Mouse (Mus musculus) frontal cortex, adult (tissue): ENCODE data around the gene Procr.
A peak's percentile ranks its signal among the peaks of the same experiment; 100 is the strongest.
"Not testable (repeated sequence)": the region's sequence is repeated elsewhere in the genome, so short reads cannot be mapped to it uniquely, and the experiment has no call there.

Source experiments
- ATAC-seq: cut with Nextera tagmentation; 2 replicates; pipeline ENCODE4 v1.9.2; 2017; ENCODE audit warnings: mild to moderate bottlenecking, moderate library complexity, mixed read lengths; ENCODE audit not compliant: low TSS enrichment

Gene Procr

GRCm38 (mm10) chr2:155751014-155751786, at the start of gene Procr:
Gene Procr (plus strand): TSS chr2:155751117.
- ATAC-seq: no peak; the same call in 1 of the 2 replicates

DNA sequence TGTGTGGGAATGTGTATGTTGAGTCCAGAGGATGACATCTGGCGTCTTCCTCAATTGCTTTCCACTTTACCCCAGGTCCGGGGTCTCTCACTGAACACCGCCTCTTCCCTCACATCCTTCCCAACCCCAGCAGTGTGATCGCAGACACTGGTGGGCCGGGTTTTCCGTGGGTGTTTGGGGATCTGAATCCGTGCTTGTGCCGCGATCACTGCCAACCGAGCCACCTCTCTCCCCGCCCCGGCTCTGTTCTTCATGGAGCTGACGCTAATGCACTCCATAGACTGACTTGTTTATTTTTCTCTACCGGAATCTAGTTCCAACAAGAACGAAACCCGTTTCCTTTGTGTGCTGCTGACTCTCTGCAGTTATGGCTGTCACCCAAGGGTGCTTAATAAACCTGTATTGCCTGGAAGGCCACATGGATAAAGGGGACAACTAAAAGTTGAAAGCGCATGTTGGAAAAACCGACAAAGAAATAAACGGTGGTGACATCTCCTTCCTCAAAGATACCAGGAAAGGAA, 49.5 kb upstream of the Procr start:
- ATAC-seq: peak; percentile 59; the same call in 1 of the 2 replicates

DNA sequence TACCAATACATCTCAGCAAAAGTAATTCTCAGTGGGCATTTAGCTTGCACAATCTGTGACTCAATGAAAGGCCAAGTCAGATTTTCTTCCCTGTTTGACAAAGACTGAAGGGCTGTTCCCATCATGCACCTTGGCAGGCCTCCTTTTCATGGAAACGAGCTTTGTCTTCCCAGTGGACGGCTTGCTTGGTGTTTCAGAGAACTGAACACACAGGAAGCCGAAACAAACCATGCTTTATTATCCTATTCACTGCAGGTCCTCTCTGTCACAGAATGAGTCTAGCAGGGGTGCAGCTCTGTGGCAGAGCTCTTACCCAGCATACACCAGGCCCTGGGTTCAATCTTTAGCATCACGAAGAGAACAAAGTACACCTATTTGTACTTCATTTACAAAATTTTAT, 47.3 kb upstream of the Procr start:
- ATAC-seq: no peak

- ATAC-seq: peak; percentile 41; the same call in 1 of the 2 replicates
Measured at GRCm38 (mm10) chr2:155707251-155707650, 43.7 kb upstream of the Procr start.

GRCm38 (mm10) chr2:155710557-155710956, 40.4 kb upstream of the Procr start:
- ATAC-seq: no peak

DNA sequence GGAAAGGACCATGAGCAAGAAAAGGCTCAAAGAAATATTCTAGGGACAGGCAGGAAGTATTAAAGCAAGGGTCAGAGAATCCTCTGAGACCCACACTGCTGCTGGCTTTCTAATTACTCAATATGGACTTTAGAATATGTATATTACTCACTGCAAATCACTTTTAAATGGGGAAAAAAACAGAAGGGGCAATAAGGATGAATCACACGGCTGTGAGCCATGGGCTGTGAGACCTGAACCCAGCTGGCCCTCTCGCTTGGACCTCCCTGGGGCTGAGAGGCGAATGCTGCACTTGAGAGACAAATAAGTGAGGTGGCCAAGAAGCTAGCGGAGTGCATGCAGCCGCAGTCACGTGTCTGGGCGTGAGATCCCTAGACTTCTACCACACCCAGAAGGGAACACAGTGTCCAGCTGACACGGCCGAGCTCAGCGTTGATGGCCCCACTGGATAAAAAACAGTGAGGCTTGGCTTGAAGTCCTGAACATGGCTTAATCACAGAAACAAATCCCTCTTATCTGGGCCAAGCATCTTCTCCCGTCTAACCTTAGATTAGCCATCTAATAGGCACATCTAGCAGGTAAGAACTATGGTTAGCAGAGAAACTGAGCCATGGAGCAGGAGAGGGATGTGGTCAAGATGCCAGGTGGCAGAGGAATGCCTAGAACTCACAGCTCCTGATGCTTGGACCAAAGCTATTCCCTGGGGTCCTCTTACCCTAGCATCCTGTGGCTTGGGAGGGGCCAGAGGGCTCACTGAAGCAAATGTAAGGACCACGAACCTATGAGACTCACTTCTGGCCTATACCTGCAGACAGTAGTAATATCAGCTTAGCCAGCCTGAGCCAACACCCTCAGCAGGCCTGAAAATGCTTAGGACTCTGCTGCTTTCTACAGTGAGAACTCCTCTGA, 33.6 kb upstream of the Procr start:
- no peak for ATAC-seq

DNA sequence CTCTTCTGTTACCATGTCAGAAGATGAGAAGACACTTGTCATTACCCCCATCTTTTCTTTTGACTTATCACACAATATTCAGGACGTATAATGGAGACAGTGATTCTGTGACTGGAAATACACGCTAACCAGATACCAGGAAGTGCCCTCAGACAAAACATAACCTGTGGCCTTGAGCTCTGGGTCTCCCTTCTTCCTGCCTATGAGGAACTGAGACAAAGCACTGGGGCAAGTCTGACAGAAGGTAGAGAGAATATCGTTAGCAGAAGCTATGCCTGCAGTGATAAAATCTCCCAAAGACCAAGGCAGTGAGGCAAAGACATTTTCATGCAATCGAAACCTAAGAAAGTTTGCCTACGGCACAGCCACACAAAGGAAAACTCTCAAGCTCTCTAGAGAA, 30.3 kb upstream of the Procr start:
- ATAC-seq: no peak

DNA sequence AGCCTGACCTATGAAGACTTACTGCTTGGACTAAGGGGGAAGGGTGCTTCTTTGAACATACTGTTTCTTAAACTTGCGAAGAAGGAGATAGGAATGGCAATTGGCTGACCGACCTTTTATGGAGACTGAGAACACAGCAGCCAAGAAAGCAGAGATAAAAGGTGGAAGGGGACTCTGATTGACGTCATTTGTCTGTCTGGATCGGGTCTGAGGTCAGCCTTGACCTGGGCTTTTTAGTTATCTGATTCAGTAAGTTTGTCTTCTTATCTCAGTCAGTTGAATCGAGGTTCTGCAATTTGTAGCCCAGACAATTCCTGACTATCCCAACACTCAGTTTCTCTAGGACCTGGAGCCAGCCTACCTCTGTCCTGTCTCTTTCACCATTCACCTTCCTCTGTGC, 26.9 kb upstream of the Procr start:
- no peak for ATAC-seq

DNA sequence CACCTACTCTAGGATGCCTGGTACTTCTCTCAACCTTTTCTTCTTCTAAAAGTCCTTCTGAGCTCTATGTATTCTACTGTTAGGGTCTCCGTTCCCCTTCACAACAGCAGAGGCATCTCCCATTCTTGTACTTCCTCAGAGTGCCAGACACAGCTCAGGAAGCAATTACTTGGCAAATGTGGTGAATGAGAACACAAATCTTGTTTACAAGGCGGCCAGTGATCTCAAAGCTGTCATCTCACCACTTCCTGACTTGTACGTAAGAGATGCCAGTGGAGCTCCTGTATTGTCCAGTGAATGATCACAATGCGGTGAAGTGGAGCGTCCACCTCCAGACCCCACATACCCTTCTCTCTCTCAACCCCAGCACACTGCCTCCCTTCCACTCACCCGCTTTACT, 26.4 kb upstream of the Procr start:
- ATAC-seq: no peak

DNA sequence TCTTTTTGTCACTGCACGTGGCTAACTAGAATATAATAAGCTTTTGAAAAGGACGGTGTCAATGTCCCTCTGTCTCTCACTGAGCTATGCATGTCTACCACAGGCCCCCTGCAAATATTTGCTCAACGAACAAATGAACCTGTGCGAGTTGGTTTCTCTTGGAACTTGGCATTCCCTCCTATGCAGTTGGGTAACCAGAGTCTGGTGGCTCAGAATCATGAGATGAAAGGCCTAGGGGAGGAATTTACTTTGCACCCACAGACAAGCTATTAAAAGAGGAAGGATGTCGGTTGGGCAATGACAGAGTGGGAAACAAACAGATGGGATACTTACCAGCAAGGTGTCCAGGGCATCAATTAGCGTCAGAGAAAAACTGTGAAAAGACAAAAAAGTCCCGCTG, 24.6 kb upstream of the Procr start:
- ATAC-seq: no peak

DNA sequence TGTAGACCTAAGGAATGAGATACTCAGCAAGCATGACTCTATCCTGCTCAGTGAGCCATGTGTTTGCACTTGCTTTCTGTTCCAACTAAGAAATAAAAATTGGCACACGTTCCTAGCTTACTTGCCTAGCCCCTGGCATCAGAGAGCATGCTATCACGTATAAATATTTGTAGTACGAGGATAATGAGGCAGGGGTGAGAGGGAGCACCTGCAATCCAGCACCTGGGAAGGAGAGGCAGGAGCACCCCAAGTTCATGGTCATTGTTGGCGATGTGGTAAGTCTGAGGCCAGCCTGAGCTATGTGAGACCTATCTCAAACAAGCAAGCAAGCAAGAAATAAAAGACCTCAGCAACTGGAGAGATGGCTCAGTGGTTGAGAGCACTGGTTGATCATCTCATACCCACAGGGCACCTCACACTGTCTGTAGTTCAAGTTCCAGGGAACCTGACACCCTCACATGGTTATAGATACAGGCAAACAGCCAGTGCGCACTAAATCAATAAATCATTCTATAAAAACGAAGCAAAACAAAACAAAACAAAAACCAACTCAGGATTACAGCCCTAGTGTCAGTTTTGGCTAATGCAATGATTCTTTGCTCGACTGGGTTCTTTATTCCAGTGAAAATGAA, 23.0 kb upstream of the Procr start:
- no peak for ATAC-seq

- ATAC-seq: no peak
Measured at GRCm38 (mm10) chr2:155728742-155729141, 22.2 kb upstream of the Procr start.

DNA sequence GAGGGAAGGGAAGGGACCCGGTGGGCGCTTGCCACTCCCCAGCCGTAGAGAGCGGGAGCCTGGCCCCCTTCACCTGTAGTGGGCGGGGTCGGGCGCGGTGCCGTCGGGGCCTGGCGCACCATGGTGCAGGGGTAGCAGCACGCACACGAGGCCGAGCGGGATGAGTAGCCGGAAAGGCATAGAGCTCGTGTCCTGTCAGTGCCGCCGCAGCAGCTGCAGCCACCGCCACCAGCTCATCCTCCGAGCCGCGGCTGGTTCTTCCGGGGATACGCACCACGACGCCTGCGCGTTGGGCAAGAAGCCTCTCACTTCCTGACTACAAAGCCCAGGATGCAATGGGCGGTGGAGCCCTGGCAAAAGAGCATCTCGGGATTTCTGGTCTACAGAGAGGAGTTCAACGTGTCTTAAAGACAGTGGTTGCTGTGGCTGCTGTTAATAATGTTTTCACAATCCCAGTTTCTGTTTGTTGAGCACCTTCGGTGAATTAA, 21.7 kb upstream of the Procr start, which contains the start of gene Edem2:
Gene Edem2, minus strand, starts transcription at position 318 of the 488 bp plus-strand sequence.
- peak; percentile 100 for ATAC-seq

DNA sequence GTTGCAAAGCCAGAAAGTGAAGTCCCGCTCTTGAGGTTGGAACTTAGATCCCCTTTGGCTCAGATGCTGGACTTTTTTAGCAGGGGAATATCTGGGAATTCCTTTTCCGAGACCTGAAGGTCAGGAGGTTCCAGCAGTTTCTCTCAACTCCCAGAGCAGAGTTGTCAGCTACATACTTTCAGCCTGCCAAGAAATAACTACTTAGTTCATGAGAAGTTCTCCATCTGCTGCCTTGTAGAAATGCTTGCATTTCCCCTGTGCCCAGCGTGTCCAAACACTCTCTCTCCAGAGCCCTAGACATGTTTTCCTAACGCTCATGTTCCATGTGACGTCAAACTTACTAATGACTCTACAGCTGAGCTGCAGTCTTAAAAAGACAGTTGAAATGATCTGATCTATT, 15.8 kb upstream of the Procr start:
- no peak for ATAC-seq

DNA sequence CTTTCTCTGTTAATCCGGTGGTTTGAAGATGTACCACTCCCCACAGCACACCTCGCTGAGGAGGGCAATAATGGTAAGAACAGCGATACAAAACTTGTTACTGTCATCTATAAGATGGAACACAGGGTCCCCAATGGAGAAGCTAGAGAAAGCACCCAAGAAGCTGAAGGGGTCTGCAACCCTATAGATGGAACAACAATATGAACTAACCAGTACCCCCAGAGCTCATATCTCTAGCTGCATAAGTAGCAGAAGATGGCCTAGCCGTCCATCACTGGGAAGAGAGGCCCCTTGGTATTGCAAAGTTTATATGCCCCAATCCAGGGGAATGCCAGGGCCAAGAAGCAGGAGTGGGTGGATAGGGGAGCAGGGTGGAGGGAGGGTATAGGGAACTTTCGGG, 15.2 kb upstream of the Procr start, which contains the start of gene Gm17581:
Gene Gm17581, minus strand, starts transcription at position 101 of the 400 bp plus-strand sequence.
- not testable (repeated sequence) for ATAC-seq

GRCm38 (mm10) chr2:155736936-155737335, 14.0 kb upstream of the Procr start:
- ATAC-seq: no peak

DNA sequence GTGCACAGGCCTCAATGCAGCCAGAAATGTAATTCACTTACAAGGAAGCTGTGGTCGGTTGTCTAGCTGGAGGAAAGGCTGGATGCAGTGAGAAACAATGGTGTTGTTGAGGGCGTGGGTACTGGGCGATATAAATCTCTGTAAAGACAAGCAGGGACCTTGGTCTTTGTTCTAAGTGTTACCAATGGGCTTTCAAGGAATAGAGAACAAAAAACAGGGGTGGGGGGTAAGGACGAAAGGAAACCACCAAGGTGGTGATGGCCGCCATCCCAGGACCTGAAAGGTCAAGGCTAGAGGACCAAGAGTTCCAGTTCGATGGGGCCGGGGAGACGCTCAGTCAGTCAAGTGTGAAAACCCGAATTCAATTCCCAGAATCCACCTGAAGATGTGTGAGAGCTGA, 13.1 kb upstream of the Procr start:
- no peak for ATAC-seq

DNA sequence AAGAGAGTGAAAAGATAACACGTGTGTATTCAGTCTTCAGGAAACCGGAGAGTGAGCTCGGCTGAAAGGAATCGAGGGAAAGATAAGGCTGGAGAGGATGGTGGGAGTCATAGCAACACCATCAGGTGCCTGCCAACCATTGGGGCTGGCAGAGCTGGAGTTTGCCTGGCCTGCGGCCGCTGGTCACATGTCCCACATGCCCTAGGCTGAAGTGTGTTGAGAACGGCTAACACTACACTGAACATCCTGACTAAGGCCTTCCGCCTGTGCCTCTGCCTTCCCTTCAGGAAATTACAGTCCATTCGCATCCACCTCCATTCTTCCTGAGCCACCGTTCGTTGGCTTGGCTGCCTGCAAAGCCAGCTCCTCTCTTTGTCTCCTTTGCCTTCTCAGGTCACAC, 8.7 kb upstream of the Procr start:
- no peak for ATAC-seq

GRCm38 (mm10) chr2:155742931-155743337, 8.0 kb upstream of the Procr start:
- ATAC-seq: no peak

DNA sequence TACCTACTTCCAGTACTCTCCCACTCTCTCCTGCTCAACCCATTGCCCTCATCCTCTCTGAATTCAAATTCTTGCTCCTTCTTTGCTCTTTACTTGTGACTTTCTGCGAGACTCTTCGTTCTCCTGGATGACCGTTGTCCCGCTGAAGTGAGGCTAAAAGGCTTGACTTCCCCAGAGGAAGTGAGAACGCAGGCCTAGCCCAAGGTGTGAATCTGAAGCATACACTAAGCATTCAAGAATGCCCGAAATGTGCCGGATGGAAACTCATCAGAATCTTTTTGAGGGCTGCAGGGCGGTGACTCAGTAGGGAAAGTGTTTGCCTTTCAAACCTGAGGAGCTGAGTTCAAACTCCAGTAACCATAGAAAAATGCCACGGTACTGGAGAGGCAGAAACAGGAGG, 7.6 kb upstream of the Procr start:
- no peak for ATAC-seq

- ATAC-seq: peak; percentile 59
Measured at GRCm38 (mm10) chr2:155745487-155745886, 5.4 kb upstream of the Procr start.

DNA sequence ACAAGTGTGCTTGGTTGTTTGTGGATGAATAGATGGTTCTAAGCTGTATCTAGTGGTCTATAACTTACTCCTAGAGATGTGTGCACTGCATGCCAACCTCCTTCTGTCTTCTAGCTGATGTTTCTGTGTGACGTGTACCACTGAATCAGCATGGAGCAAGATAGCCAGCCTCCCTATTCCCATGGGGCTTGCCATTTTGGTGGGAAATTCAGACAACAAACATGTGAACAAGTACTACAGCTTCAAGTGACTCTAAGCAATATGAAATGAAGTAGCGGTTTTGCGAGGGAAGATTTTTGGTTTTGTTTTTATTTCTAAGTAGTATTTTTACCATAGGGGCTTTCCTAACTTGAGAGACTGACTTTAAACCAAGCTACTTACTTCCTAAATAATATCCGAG, 1.5 kb upstream of the Procr start:
- ATAC-seq: no peak
